Mouse (Mus musculus) cerebellum, adult 11-12 months (tissue): ENCODE measurements at regions not wholly inside any gene's neighbourhood (a gene's known extent, or its start where the extent isn't known, plus 50 kb on each side); places are given as distances from the start of the nearest gene placed in this dataset.

Source experiments
- DNase-seq: peaks from one replicate; pipeline ENCODE4 v3.0.0; 2022

DNA sequence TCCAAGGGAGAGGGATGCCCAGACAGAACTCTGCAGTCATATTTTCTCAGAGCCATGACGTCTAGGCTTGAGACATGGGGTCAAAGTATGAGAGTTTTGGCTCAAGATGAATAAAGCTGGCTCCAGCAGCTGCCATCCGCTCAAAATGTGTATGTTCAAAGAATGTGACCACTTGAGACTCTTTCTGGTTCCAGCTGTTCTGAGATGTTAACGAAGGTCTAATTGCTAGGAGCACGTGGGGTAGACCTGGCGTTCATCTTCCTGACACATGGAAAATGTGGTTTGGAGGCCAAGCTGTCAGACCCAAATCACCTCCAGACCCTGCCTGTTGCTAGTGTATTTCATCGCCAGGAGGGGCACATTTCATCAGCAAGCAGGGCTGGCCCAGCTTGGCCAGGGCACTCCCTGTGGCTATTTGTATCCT is 58.9 kb upstream of the Ankrd1 start:
- DNase-seq: no peak

DNA sequence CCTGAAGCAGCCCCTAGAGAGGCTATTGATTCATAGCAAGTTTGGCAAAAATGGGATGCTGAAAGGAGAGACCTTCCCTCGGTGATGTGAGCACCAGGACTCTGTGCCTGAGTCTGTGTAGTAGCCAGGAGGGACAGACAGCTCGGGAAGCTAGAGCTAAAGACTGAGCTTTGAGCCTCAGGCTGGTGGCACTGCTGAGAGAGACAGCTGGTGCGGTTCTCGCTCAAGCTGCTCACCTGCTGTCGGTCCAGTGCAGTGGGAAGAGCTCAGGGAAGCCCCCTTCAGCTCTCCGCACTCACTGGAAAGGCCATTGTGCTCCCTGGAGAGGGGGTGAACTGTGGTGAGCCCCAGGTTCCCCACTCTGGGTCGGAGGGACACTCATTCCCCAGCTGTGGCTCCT is 60.4 kb upstream of the Ankrd1 start:
- peak; percentile 22 for DNase-seq

DNA sequence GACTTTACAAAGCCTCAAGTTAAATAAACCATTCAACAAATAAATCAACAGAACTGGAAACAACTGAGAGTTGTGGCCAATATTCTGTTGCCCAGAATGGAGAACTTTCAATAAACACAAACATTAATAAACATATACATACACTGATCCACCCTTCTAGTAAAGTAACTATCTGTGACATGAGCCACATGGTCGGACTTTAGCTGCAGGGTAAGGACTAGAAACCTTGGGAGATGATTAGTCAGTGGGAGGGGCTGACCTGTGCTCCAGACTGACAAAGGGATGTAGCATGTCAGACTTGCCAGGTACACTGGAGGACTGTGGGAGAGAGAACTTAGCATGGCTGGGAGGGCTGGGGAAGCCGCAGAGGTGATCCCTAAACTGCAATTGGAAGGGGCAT is 61.6 kb upstream of the Ankrd1 start:
- no peak for DNase-seq

GRCm38 (mm10) chr19:36183127-36183526 is 63.2 kb upstream of the Ankrd1 start:
- no peak for DNase-seq

DNA sequence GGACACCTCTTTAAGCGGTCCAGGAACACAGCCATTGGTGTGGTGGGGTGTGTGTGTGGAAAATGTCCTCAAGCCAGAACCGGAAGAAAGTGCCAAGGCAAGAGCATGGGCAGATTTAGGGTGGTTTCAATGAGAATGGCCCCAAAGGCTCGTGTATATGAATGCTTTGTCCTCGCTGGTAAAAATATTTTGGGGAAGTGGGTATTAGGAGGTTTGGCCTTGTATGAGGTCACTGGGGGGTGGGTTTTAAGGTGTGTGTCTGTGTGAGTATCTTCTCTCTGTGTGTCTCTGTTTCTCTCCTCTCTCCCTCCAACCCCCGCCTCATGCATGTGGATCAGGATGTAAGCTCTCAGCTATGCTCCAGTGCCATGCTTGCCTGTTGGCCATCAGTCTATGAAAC is 69.8 kb upstream of the Ankrd1 start:
- no peak for DNase-seq

DNA sequence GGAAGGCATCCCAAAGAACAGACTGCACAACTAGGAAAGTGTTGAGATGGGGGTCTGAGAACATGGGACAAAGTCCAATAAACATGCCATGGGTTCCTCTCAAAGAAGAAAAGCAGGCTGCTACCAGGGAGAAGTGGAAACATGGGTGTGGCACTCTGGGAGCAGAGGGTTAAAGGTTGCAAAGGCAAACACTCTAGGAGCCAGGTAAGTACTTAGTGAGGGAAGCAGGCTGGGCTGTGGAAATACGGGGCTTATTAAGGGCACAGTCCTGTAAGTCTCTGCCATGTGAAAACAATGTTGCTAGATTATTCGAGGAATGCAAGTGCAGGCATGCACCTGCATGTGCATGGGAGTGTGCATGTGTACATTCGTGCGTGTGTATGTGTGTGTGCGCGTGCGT is 71.7 kb upstream of the Ankrd1 start:
- DNase-seq: no peak

DNA sequence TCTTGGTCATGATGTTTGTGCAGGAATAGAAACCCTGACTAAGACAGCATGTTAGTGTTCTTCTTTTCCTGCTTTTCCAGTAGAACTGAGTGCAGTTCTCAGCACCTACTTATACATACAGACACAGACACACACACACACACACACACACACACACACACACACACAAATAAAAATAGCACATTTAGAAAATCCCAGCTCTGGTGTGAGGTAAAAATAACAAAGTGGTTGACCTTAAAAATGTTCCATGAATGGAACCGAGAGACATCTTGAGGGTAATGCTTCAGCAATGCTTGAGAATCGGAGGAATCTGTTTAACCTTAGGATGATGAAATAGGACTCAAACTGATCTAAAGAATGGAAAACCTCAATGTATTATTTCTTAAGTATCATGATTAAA is 84.4 kb upstream of the Ankrd1 start:
- DNase-seq: no peak

- no peak for DNase-seq
Measured at GRCm38 (mm10) chr19:36204965-36205718, 85.2 kb upstream of the Ankrd1 start.

DNA sequence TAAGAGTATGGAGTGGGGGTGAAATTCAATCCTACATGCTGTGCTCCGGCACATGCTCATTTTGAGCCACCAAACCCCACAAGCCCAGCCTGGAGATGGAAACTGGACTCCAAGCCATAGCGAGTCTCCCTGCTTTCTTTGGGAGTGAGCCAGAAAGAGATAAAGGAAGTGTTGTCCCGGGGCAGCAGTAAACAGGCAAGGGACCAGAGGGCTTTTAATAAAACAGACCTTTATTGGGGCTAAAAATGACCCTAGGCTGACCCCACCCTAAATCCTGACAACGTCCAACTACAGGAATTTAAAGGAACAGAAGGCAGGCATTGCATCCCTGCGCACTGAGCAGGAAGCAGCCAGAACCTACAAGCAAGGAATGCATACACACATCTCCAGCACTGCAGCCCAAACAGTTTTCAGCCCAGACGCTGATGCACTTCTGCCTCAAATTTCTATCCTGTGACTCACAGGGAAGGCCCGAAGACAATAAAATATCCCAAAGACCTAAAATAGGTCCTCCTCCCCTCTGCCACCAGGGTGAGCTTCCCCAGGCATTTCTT is 87.9 kb upstream of the Ankrd1 start:
- DNase-seq: no peak

GRCm38 (mm10) chr19:36208419-36208818 is 88.5 kb upstream of the Ankrd1 start:
- DNase-seq: no peak

GRCm38 (mm10) chr19:36213461-36213860 is 93.6 kb upstream of the Ankrd1 start:
- no peak for DNase-seq

DNA sequence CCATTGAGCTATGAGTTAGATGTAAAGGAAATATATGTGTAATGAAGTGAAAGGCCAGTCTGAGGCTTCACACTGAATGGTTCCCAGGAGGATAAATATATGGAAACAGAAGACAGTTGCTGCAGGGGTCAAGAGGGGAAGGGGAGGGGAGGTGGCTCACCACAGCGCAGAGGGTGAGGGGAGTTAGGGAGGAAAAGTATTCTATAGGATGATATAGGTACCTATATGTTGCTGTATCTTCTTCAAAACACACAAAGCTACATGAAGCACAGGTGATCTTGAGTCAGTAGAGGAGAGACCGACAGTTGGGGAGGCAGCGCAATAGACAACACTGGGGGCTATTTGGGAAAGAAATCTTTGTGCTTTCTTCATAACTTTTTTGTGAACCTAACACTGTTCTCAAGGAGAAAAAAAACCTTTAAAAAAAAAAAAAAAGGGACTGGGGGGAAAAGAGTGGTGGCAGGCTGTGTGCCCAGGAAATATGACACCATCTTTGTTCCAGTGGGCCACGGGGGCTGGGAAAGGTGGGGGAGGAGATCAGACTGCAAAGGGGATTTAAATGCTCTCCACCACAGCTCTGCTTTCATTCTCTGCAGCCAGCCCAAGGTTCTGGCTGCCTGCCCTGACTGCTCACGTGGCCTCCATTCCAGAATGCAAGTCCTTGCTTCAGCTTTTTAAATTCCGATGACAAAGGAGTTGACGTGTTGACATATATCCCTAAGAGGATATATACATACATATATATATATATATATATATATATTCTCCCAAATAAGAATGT is 94.5 kb upstream of the Ankrd1 start:
- no peak for DNase-seq

DNA sequence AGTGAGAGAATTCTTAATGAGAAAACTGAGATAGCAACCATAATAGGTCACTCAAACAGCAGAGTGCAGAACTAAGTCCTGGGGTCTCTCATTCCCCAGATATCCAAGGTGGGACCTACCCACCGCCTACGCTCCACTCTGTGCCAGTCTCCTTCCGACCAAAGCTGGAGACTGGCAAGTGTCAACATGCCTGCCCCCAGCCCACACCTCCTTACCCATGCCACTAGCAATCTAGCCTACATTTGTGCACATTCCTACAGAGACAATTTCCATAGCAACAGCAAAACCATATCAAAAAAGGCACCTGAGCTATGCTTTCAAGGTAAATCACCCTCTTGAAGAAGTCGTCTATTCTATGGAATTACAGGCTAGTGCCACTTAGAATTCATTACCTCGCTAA is 97.3 kb upstream of the Ankrd1 start:
- DNase-seq: no peak

GRCm38 (mm10) chr19:36217605-36218004 is 97.7 kb upstream of the Ankrd1 start:
- DNase-seq: no peak

DNA sequence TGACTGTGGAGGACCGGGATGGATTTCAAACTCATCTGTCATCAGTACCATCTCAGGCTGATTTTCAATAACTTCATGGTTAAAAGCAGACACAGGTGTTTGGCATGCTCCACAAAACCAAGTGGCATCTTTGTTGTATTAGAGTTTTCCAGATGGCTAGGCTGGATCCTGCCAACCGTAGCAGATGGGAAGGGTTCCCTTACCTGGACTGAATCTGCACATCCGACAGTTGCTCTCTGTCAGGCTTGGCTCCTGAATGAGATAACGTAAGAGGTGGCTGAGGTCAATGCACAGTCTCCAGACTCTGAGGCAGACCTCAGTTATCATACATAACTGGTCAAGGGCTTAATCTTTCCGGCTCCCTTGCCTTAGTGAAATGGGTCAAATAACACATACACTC is 99.0 kb upstream of the Ankrd1 start:
- DNase-seq: no peak

DNA sequence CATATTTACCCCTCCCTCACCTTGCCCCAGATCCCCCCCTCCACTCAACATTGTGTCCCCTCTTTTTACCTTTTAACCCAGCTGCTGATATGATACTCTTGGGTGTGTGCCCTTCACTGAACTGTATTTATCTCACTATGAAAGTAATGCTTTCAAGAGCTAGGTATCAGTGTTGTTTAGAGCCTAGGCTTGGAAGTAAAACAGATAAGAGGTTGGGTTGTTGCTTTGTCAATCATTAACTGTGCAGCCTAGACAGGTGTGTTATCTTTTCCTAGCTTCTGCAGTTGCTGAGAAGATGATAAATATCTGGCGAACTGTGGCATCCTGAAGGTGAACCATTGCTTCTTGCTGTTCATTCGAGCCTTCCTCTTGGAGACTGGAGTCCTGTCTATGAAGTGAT is 101.2 kb upstream of the Ankrd1 start:
- DNase-seq: no peak

DNA sequence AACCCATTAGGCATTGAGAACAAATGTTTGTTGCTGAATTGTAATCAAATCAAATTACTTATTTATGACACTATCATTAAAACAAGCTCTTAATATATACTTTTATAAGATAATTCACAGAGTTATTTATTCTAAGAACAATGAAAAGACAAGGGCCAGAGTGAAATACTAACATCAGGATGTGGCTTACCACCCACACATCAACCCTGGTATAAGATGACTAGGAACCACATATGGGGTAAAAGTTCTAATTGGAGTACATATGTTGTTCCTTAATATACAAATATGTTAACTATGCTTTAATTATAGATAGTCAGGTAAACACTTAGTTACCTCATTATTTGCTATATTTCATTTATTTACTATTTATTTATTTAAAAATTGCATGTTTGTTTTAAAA is 101.7 kb upstream of the Ankrd1 start:
- no peak for DNase-seq

DNA sequence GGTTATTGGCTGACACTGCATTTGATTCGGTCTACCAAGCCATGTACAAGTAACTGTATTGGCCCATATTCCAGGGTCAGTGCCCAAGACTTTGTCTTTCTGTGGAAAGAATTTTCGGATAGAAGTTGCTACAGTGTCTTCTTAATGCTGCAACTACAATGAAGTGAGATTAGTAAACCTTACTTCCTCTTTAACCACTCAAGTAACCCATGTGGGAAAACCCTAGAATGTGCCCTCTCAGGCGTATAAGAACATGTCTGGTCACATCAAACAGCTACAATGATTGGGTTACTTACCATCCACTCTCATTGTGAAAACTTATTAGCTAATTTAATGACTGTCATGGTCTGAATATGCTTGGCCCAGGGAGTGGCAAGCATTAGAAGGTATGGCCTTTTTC is 102.3 kb upstream of the Ankrd1 start:
- no peak for DNase-seq

- no peak for DNase-seq
Measured at GRCm38 (mm10) chr19:36224518-36224917, 104.6 kb upstream of the Ankrd1 start.

GRCm38 (mm10) chr19:36225612-36226011 is 105.7 kb upstream of the Ankrd1 start:
- DNase-seq: no peak

DNA sequence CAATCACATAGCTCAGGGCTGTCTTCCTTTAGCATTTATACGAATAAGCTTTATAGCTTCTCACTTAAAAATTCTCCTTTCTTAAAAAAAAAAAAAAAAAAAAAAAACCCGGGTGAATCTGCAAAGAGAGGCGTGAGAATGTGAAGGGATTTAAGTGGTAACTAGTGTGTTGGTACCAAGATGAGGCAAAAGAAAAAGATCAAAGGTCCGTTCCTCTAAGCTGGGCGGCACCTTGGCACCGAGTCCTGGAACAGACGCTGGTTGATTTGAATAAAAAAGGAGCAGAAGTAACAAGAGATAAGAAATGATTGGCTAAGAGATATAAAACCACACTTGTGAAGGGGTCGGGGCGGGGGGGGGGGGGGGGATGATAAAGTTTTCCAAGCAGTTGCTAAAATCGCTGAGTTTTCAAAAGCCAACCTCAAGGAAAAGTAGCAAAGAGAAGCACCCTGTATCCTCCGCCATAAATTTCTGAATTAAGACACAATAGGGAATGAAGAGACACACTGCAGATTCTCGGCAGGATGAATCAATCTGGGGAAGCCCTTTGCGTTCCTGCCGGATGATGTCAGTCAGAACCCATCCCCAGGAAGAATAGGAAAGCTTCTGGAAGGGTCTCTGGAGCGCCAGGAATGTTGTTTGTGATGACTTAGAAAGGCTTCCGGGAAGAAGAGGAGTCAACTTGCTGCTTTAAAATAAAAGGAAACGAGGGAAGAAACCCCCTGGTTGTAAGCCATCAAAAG is 107.7 kb upstream of the Ankrd1 start:
- DNase-seq: no peak

DNA sequence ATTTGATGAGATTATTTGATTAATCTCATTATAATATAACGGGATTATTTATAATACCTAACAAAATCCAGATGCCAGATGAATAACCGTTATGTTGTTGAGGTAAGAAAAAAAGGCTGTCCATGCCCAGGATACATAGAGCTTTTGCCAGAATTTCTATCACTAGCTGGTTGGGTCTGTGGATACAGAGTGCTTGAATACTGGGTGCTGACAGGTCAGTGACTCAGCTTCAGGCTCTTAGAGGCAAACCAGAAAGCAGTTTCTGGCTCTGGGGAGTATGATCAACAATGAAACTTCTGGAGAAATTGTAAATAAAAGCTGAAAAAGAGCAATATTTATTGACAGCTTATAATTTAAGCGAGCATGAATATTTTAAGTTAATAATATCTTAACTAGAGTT is 109.4 kb upstream of the Ankrd1 start:
- no peak for DNase-seq

- DNase-seq: no peak
Measured at GRCm38 (mm10) chr19:36229941-36230340, 110.0 kb upstream of the Ankrd1 start.

GRCm38 (mm10) chr19:36235131-36235530 is 113.0 kb upstream of the Pcgf5 start:
- DNase-seq: no peak
